Mouse (Mus musculus) kidney, postnatal 25 days (tissue): Measurements from ENCODE around the gene Mthfd1.

Source experiments
- DNase-seq, 2 experiments: peaks; one replicate each; pipeline ENCODE4 v3.0.0; 2021; ENCODE audit warnings: mixed read lengths in 2 of 2

Gene Mthfd1

DNA sequence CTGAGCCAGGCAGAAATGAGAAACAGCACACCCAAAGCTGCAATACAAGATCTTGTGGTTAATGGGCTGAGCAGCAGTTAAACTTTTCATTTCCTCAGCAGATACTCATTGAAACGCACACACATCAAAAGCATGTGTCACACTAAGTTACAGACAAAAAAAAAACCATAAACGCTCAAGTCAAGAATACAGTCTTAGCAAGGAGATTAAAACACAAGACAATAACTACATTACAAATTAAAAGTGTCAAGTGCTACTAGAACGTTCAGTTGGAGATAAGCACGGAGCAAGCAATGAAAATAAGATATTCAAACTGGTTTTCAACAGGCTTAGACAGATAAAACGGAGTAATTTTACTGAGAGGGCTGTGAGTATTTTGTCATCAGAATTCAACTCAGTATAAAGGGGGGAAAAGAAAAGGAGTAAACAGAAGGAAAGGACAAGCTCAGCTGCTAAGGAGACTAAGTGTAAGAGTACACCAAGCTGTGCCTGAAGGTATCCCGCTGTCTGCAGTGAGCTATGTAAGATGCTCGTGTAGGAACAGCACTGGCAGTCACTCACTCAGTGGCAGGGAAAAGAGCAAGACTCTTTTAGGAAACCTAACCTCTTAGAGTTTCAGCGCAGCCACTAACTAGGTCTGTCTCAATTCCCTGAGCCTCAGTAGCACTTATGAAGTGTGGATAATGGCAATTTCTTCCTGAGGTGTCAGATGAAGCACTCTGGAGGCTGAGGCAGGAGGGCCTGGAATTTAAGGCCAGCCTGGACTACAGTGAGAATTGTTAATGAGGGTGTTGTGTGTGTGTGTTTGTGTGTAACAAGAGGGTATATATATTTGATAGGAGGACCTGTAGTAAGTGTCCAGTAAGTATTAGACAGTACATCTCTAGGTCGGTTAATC is 106.6 kb downstream of the Mthfd1 start:
- DNase-seq = no peak

DNA sequence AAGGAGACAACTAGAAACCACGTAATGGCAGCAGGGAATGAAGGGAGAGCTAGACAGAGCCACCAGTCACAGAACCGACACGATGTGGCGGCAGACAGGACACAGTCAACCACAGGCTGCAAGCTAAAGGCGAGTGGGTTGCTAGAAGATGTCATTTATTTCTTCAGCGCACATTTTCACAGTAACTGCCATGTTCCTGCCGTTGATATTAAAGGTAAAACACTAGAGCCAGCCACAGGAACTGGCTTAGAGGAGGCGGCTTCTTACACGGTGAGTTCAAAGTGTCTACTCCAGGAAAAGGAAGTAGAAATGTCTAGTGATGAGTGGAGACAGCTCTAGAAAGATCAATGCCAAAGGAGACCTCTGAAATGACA is 107.2 kb downstream of the Mthfd1 start:
- DNase-seq = no peak

DNA sequence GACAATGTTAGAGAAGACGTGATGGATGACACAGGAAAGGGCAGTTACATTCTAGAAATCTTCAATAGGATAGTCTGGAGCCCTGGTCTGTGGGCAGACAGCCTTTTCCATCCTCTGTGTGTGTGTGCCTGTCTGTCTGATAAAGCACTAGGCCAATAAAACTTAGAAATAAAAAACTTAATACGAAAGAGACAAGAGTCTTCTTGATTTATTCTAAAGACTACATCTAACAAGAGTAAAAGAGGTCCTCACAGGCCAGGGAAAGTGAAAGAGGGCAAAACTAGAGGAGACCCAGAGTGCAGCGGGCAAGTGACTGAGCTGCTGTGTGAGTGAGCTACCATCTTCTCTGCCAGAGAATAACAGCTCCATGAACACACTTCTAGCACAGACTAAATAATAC is 111.2 kb downstream of the Mthfd1 start:
- DNase-seq = no peak

DNA sequence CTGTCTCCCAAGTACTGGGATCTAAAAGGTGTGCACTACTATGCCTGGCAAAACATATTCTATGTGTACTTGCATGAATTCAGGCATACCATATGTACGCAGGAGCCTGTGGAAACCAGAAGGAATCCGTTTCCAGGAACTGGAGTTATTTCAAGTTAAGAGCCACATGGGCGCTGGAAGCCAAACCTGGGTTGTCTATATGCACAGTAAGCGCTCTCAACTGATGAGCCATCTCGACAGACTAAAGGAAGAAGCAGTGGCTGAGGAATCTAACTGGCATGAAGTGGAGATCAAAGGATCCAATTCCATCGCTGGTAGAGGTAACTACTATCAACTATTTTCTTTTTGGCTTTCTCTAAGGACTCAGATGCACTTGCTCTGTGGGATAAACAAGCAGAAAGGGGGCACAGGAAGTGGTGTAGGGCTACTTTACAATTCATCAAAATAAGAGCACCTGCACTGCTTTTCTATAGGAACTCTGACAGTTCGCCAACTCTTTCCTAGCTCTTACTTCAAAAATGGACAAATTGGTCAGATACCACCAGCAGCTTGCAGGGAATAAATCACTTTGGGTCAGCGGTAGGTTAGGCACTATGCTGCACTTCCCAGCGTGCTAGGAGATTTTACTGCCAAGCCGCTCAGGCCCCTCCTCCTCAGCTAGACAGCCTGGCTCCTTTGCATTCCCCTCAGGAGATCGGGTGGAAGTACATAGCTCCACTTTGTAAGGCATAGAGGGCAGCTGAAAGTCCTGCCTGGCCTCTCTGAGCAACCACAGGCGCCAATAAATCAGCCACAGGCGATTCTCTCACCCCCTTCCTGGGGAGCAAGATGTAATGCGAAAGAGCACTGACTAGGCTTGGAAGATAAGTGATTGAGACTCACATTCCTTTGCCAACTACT is 112.2 kb downstream of the Mthfd1 start:
- peak; percentile 52 to 74 for DNase-seq

DNA sequence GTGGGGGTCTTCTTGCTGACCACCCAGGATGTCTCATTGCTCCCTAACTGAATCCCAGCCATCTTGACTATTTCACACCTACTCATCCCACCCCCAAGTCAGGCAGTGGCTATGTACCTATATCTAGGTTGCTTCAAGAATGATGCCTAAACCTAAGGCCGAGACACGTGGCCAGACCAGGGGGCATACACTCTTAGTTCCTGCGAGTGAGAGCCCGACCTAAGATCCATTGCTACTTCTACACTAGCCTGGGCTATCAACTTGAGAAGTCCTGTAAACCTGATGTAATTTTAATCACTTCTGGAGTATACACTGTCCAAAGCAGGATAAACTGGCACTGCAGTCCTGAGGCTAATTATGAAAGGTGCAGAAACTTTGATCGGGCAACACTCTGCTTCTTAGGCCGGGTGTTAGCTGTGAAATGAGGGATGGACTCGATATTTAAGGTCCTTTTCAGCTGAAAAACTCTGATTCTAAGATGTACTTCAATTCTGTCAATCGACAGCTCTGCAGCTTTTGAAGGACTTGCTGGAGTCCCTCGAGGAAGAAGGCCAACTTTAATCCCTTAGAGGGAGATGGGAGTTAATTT is 113.2 kb downstream of the Mthfd1 start:
- no peak for DNase-seq

DNA sequence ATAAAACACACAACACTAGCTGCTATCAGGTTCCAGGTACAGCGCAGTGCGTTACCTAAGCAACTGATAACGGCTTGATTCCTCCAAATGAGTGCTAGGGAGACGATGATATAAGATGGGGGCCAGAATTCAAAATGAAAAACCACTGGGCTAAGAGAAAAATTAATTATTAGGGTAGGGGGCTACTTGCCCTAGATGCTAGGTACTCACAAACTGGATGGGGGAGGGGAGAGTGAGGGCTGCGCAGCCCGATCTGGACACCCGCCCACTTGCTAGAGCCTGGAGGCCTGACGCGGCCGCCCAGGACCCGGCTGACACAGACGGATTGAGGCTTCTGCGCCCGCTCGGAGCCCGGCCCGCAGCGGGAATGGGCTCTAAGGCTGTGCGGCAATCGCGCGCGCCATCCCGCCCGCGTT is 113.7 kb downstream of the Mthfd1 start:
- DNase-seq = peak in 1 of 2 experiments; percentile 57
